Mouse (Mus musculus) midbrain, embryonic 15.5 days (tissue): ENCODE measurements around the gene Atrip. TPM values are rescaled to one million over a fixed set of nuclear protein-coding genes. Genes with fewer than 3 reads are reported as not detected.

Experiments
- ATAC-seq: fragments of 200-750 bp; cut with Nextera tagmentation; replicated peaks from 2 replicates; pipeline ENCODE4 v1.8.0; 2017; ENCODE audit warnings: moderate TSS enrichment
- H3K27ac ChIP-seq: fragments of 300-500 bp; sonication (generic); 2 replicates; pipeline ENCODE4 v1.5.1; 2015; ENCODE audit warnings: mild to moderate bottlenecking, inconsistent platforms
- H3K27me3 ChIP-seq: fragments of 300-500 bp; sonication (generic); replicated peaks from 2 replicates; pipeline ENCODE4 v1.6.1; 2015; ENCODE audit warnings: inconsistent platforms
- H3K36me3 ChIP-seq: fragments of 300-500 bp; sonication (generic); replicated peaks from 2 replicates; pipeline ENCODE4 v1.6.1; 2015; ENCODE audit warnings: inconsistent platforms
- H3K4me1 ChIP-seq: fragments of 300-500 bp; sonication (generic); 2 replicates; pipeline ENCODE4 v1.6.1; 2015; ENCODE audit warnings: inconsistent platforms
- H3K4me2 ChIP-seq: fragments of 300-500 bp; sonication (generic); 2 replicates; pipeline ENCODE4 v1.6.1; 2015; ENCODE audit warnings: inconsistent platforms, mild to moderate bottlenecking, moderate library complexity
- H3K4me3 ChIP-seq: fragments of 300-500 bp; sonication (generic); 2 replicates; pipeline ENCODE4 v1.5.1; 2015; ENCODE audit warnings: mild to moderate bottlenecking, inconsistent platforms
- H3K9ac ChIP-seq: fragments of 300-500 bp; sonication (generic); 2 replicates; pipeline ENCODE4 v1.6.1; 2015; ENCODE audit warnings: mild to moderate bottlenecking, inconsistent platforms
- H3K9me3 ChIP-seq: fragments of 300-500 bp; sonication (generic); 2 replicates; pipeline ENCODE4 v1.6.1; 2016; ENCODE audit warnings: inconsistent platforms
- WGBS: fragments of 180-500 bp; shearing (Covaris S2); methylation state at CpG from one replicate; pipeline ENCODE4 v1.1.7; 2015; ENCODE audit warnings: mixed read lengths; 5-methylcytosine and 5-hydroxymethylcytosine counted together
- polyA plus RNA-seq: library from polyadenylated mRNA; unstranded; fragments of >200 nt; fragmentation: Nextera tagmentation; extraction: Ambion mirVana; gene quantifications from 2 replicates; pipeline ENCODE4 v1.2.1, GENCODE M21; 2015

The Atrip gene
- polyA plus RNA-seq, 1 experiment from 2014 or later: 35.6 TPM

DNA sequence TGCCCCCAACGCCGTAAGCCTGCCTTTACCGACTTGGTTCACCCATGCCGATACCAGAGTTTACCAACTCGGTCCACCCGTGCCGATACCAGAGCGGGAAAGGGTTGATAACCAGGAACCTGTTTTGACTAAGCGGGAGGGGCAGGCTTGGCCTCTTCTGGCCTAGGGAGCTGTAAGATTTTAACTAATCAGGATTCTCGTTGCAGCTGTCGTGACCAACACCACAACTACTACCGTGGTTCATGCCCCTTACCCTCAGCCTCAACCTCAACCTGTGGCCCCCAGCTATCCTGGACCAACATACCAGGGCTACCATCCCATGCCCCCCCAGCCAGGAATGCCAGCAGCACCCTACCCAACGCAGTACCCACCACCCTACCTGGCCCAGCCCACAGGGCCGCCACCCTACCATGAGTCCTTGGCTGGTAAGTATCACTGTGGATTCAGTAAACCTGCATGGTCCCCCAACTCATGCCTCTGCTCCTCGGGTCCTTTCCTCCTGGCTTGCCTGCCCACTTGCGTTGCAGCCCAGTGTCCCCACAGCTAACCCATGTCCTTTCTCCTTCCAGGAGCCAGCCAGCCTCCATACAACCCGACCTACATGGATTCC lies 17.7 kb downstream of the Atrip start:
- Histone ChIP-seq H3K4me2 (no peak overlapping the region), H3K4me1 (peaks cover 25% of the 10 kb centered on the region), H3K36me3 (peaks cover 14% of the 10 kb centered on the region; the same call in 1 of the 2 replicates), H3K4me3 (no peak overlapping the region), H3K9ac (no peak overlapping the region), H3K27me3 (no peaks in the 10 kb centered on the region), H3K27ac (no peak overlapping the region), H3K9me3 (no peaks in the 10 kb centered on the region)
- WGBS: 92% methylated on average over 17 of the region's 17 CpGs
- ATAC-seq: no peak

DNA sequence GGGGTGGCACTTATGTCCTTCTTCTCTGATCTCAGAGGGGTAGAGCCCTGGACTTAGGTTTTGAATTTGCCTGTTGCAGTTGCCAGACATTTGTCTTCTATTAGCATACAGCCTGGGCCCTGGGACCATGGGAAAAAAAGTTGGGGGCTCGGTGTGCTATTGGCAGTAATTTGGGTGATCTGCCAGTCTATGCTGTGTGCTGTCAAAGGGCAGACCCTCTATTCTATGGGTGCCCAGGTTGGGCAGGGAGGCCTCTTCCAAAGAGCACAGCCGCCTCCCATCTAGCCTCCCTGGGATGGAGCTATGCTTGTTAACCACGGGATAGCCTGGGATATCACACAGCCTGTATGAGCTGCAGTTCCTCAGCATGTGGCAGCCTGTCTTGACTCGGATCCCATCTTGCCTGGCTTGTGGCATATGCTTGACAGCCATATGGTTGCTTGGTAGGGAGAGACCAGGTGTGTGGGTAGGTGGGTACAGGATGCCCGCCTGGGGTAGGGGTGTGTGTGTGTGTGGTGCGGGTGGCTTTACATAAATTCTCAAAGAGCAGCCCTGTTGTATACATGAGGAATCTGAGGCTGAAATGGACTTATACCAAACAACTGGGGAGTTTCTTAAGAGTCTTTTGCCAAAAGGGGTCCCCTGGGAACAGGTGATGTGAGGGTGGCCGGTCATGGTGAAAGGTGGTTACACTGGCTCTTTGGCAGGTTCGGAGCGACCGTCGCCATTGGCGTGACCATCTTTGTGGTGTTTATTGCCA lies 18.5 kb downstream of the Atrip start:
- peaks cover 25% of the 10 kb centered on the region for H3K4me1 ChIP-seq
- peak overlapping the region; percentile 35 for H3K4me3 ChIP-seq
- H3K27ac ChIP-seq: peak overlapping the region; percentile 64; the same call in 1 of the 2 replicates
- 91% methylated on average over 12 of the region's 12 CpGs for WGBS
- peaks cover 11% of the 10 kb centered on the region; the same call in 1 of the 2 replicates for H3K36me3 ChIP-seq
- H3K4me2 ChIP-seq: peak overlapping the region; percentile 43
- H3K9ac ChIP-seq: 0 out of 2 replicates have a peak overlapping the region, but pooled peaks have one; percentile 38
- H3K9me3 ChIP-seq: no peaks in the 10 kb centered on the region
- ATAC-seq: no peak
- no peaks in the 10 kb centered on the region for H3K27me3 ChIP-seq

GRCm38 (mm10) chr9:109054712-109055111 lies 19.2 kb downstream of the Atrip start:
- Histone ChIP-seq H3K4me2 (peak overlapping the region; percentile 43), H3K9ac (peak overlapping the region; percentile 38; the same call in 1 of the 2 replicates), H3K4me3 (peak overlapping the region; percentile 35), H3K4me1 (peaks cover 23% of the 10 kb centered on the region), H3K36me3 (peaks cover 11% of the 10 kb centered on the region; the same call in 1 of the 2 replicates), H3K9me3 (no peaks in the 10 kb centered on the region), H3K27me3 (no peaks in the 10 kb centered on the region), H3K27ac (peak overlapping the region; percentile 64)
- 7% methylated on average over 7 of the region's 7 CpGs for WGBS
- ATAC-seq: peak; percentile 80

- H3K4me3 ChIP-seq: no peak overlapping the region
- no peak overlapping the region for H3K9ac ChIP-seq
- peaks cover 11% of the 10 kb centered on the region; the same call in 1 of the 2 replicates for H3K36me3 ChIP-seq
- WGBS: 81% methylated on average over 6 of the region's 6 CpGs
- H3K9me3 ChIP-seq: no peaks in the 10 kb centered on the region
- H3K27ac ChIP-seq: no peak overlapping the region
- H3K27me3 ChIP-seq: no peaks in the 10 kb centered on the region
- H3K4me1 ChIP-seq: peaks cover 16% of the 10 kb centered on the region
- no peak overlapping the region for H3K4me2 ChIP-seq
- no peak for ATAC-seq
Measured at GRCm38 (mm10) chr9:109053851-109054250, 20.1 kb downstream of the Atrip start.

DNA sequence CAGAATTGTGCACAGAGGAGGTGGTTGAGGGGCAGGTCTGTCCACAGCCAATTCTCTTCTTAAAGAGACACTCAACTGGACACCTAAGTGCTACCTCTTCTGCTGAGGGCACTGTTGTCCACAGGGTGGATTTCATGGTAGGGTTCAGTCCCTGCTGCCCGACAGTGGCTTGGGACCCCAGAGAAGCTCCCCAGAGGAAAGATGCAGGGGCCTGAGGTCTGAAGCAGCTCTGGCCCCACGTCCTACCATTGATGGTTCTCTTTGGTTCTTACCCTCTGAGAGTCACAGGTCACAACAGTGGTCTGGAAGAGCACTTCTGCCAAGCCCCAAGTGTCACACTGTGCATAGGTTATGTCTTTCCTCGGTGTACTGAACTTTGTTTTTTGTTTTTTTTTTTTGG lies 20.6 kb downstream of the Atrip start:
- Histone ChIP-seq H3K27ac (no peak overlapping the region), H3K9me3 (no peaks in the 10 kb centered on the region), H3K4me3 (no peak overlapping the region), H3K4me1 (peaks cover 11% of the 10 kb centered on the region), H3K36me3 (peaks cover 10% of the 10 kb centered on the region; the same call in 1 of the 2 replicates), H3K9ac (no peak overlapping the region), H3K4me2 (no peak overlapping the region), H3K27me3 (no peaks in the 10 kb centered on the region)
- 77% methylated on average over 3 of the region's 3 CpGs for WGBS
- no peak for ATAC-seq

GRCm38 (mm10) chr9:109052490-109053260 lies 21.2 kb downstream of the Atrip start:
- Histone ChIP-seq H3K27ac (no peak overlapping the region), H3K9ac (no peak overlapping the region), H3K4me1 (peaks cover 11% of the 10 kb centered on the region; the same call in 1 of the 2 replicates), H3K4me3 (no peak overlapping the region), H3K9me3 (no peaks in the 10 kb centered on the region), H3K4me2 (no peak overlapping the region), H3K27me3 (no peaks in the 10 kb centered on the region), H3K36me3 (peaks cover 3% of the 10 kb centered on the region; the same call in 1 of the 2 replicates)
- no peak for ATAC-seq
- WGBS: 87% methylated on average over 9 of the region's 9 CpGs

- H3K4me2 ChIP-seq: no peak overlapping the region
- no peak overlapping the region for H3K9ac ChIP-seq
- H3K27me3 ChIP-seq: no peaks in the 10 kb centered on the region
- peaks cover 11% of the 10 kb centered on the region; the same call in 1 of the 2 replicates for H3K4me1 ChIP-seq
- WGBS: 90% methylated on average over 10 of the region's 10 CpGs
- H3K4me3 ChIP-seq: no peak overlapping the region
- ATAC-seq: no peak
- H3K27ac ChIP-seq: no peak overlapping the region
- no peaks in the 10 kb centered on the region for H3K36me3 ChIP-seq
- no peaks in the 10 kb centered on the region for H3K9me3 ChIP-seq
Measured at GRCm38 (mm10) chr9:109051651-109052489, 22.1 kb downstream of the Atrip start.

- peaks cover 11% of the 10 kb centered on the region; the same call in 1 of the 2 replicates for H3K4me1 ChIP-seq
- H3K27me3 ChIP-seq: no peaks in the 10 kb centered on the region
- no peak for ATAC-seq
- H3K9ac ChIP-seq: no peak overlapping the region
- no peak overlapping the region for H3K4me3 ChIP-seq
- no peak overlapping the region for H3K27ac ChIP-seq
- WGBS: 91% methylated on average over 13 of the region's 13 CpGs
- no peak overlapping the region for H3K4me2 ChIP-seq
- no peaks in the 10 kb centered on the region for H3K9me3 ChIP-seq
- H3K36me3 ChIP-seq: no peaks in the 10 kb centered on the region
Measured at GRCm38 (mm10) chr9:109051011-109051501, 22.9 kb downstream of the Atrip start.

GRCm38 (mm10) chr9:109050674-109050997 lies 23.3 kb downstream of the Atrip start:
- H3K36me3 ChIP-seq: no peaks in the 10 kb centered on the region
- no peak for ATAC-seq
- no peak overlapping the region for H3K9ac ChIP-seq
- no peak overlapping the region for H3K4me3 ChIP-seq
- WGBS: 85% methylated on average over 3 of the region's 3 CpGs
- peaks cover 10% of the 10 kb centered on the region; the same call in 1 of the 2 replicates for H3K4me1 ChIP-seq
- no peaks in the 10 kb centered on the region for H3K9me3 ChIP-seq
- H3K4me2 ChIP-seq: no peak overlapping the region
- H3K27ac ChIP-seq: no peak overlapping the region
- H3K27me3 ChIP-seq: no peaks in the 10 kb centered on the region

GRCm38 (mm10) chr9:109049996-109050673 lies 23.8 kb downstream of the Atrip start:
- Histone ChIP-seq H3K4me1 (peaks cover 5% of the 10 kb centered on the region; the same call in 1 of the 2 replicates), H3K4me3 (no peak overlapping the region), H3K27ac (no peak overlapping the region), H3K9ac (no peak overlapping the region), H3K4me2 (no peak overlapping the region), H3K27me3 (no peaks in the 10 kb centered on the region), H3K36me3 (no peaks in the 10 kb centered on the region), H3K9me3 (no peaks in the 10 kb centered on the region)
- ATAC-seq: no peak
- 81% methylated on average over 9 of the region's 9 CpGs for WGBS

DNA sequence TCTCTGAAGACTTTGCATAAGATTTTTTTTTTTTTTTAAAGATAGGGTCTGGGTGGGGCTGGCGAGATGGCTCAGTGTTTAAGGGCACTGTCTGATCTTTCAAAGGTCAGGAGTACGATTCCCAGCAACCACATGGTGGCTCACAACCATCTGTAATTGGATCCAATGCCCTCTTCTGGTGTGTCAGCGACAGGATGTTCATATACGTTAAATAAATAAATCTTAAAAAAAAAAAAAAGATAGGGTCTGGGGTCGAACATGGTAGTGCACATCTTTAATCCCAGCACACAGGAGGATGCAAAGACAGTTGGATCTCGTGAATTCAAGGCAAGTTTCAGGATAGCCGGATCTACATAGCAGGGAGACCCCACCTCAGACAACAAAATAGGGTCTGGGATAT lies 24.6 kb downstream of the Atrip start:
- no peak overlapping the region for H3K9ac ChIP-seq
- ATAC-seq: no peak
- H3K9me3 ChIP-seq: no peaks in the 10 kb centered on the region
- H3K4me2 ChIP-seq: no peak overlapping the region
- H3K4me3 ChIP-seq: no peak overlapping the region
- no peak overlapping the region for H3K27ac ChIP-seq
- no peaks in the 10 kb centered on the region for H3K36me3 ChIP-seq
- 83% methylated on average over 7 of the region's 7 CpGs for WGBS
- peaks cover under 1% of the 10 kb centered on the region; the same call in 1 of the 2 replicates for H3K4me1 ChIP-seq
- no peaks in the 10 kb centered on the region for H3K27me3 ChIP-seq
